Mouse (Mus musculus) spleen, adult 2 months (tissue): ENCODE results near the gene Atxn1.

Source experiments
- CTCF ChIP-seq: fragments of 200-500 bp; IDR thresholded peaks from 2 replicates; pipeline ENCODE4 v1.5.1; 2011; ENCODE audit warnings: mild to moderate bottlenecking, inconsistent platforms; ENCODE audit not compliant: insufficient read depth, insufficient read length, insufficient replicate concordance; ENCODE audit errors: extremely low read depth
- POLR2A ChIP-seq: fragments of 200-500 bp; IDR thresholded peaks from 2 replicates; pipeline ENCODE4 v1.6.1; 2011; ENCODE audit warnings: low read depth, low read length, inconsistent platforms

DNA sequence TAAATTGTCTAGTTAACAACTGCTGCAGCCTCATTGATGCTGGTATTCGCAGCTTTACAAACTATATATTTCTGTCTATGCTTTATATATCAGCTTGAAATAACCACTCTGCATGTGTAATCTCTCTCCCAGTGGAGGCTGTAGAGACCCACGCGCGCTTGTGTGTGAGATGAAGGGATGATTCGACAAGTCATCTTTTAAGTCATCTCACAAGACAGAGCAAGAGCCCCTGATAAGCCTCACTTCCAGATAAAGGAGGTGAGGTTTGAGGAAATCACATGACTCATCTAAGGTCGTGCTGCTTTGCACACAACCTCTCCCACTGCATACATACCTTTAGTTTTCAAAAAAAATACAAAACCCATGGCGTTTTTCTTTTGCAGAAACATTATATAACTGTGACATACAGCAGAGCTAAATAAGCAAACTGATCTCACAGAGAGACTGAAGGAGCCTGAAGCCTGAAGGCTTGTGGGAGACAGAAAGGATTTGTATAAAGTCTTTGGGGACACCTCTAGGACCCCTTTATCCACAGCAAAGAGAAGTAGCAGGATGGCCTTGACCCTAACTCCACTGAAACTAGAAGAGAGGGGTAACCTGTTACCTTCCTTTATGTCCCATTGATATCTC, 219.9 kb downstream of the Atxn1 start:
- no peak for TF ChIP-seq POLR2A
- no peak for TF ChIP-seq CTCF
